Mouse (Mus musculus) erythroblast, embryonic 14.5 days (primary cell): ENCODE results near the gene Fam110a.

Experiments
- GATA1 ChIP-seq: IDR thresholded peaks from 2 replicates; pipeline ENCODE4 v1.6.1; 2012; ENCODE audit warnings: low read length, inconsistent platforms, mixed read lengths
- TAL1 ChIP-seq: IDR thresholded peaks from 3 replicates; pipeline ENCODE4 v1.6.1; 2012; ENCODE audit warnings: low read length, inconsistent platforms, mixed read lengths

- TF ChIP-seq GATA1, result no peak
- TF ChIP-seq TAL1, result no peak
Measured at GRCm38 (mm10) chr2:151937893-151938292, 42.1 kb downstream of the Fam110a start.
